Mouse (Mus musculus): ENCODE measurements around the gene Josd1.
A peak's percentile ranks its signal among the peaks of the same experiment; 100 is the strongest.

Josd1 gene

GRCm38 (mm10) chr15:79658531-79659375 is 29.0 kb downstream of the Josd1 start, which contains the start of the genes Fam227a and Cby1:
Fam227a (minus strand) TSS chr15:79658956.
Cby1 (plus strand) TSS chr15:79659199.
- DNase-seq (ENCODE audit: low read depth) = peak; percentile 79

DNA sequence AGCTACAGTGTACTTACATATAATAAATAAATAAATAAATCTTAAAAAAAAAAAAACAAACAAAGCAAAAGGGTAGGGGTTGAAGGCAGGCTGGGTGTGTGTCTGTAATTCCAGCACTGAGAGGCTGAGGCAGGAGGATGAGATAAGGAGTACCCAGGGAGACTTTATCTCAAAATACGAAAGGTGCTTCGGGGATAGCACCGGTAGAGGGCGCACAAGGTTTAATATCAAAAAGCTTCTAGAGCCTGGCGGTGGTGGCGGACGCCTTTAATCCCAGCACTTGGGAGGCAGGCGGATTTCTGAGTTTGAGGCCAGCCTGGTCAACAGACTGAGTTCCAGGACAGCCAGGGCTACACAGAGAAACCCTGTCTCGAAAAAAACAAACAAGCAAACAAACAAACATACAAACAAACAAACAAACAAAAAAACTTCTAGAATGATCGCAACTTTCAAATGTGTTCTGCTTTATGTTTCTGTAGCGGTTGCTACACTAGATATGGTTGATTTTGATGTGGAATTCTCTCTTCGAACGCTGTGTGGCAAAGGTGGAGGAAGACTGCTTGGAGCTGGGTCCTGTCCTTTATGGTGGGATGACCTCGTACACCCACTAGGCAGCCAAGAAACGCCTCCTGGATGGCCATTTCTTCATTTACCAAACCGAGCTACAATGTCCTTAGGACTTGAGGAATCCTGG is 29.7 kb downstream of the Josd1 start:
- peak; percentile 64 for DNase-seq (ENCODE audit: low read depth)

DNA sequence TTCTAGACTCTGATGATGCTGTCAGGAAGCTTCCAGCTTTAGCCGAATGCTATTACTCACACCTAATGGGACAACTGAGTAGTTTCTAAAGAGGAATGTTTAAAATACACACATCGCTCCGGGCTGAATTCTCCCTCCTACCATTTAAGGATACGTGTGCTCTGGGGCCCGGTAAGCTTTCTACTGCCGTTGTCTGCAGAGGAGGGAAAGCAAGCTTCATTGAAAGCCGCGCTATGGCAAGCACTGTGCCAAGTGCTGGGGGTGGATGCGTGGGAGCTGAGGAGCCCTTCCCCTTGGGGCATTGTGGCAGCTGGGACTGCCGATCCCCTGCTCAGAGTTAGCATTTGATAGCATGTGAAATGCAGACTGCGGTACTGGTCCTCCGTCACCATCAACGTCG is 31.3 kb downstream of the Josd1 start:
- DNase-seq (ENCODE audit: low read depth) = no peak

DNA sequence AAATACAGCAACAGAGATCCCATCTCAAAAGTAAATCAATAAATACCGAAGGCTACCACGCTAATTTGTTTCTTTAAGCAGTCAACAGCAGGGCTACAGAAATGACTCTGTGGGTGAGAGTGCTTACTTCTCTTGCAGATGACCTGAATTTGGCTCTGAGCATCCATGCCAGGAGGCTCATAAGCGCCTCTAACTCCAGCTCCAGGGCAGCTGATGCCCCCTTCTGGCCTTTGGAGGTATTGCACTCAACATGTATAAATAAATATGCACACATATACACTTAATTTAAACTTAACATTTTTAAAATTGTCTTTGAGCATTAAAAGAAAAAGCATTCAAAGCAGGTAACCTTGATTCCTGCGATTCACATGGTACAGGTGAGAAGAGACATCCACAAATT is 36.2 kb downstream of the Josd1 start:
- no peak for DNase-seq (ENCODE audit: low read depth)

- DNase-seq (ENCODE audit: low read depth) = no peak
These were observed 37.1 kb downstream of the Josd1 start for GRCm38 (mm10) chr15:79650569-79650968.

DNA sequence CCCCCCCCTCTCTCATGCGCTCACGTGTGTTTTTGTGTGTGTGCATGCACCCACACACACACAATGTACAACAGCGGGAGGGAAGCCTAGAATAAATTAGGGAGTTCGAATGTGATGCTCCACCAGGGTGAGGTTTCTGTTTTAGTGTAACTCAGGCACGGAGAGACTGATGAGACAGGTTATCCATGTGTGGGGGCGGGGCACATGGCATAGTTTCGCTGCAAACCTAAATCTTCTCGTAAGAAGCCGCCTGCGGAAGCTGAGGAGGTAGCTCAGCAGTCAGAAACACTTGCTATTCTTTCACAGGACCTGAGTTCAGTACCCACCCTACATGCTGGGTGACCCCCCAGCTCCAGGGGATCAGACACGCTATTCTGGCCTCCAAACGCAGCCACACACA is 39.6 kb downstream of the Josd1 start:
- no peak for DNase-seq (ENCODE audit: low read depth)

DNA sequence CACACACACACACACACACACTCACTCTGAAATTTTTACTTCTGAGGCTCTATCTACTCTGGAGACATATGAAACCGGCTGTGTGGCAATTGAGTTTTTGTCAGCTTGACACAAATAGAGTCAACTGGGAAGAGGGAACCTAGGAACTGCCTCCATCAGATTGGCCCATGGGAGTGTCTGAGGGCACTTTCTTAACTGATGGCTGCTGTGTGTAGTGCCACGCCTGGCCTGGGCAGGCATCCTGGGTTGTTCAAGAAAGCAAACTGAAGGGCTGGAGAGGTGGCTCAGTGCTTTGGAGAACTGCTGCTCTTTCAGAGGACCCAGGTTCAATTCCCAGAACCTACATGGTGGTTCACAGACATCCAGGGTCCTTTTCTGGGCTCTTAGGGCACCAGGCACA is 42.2 kb downstream of the Josd1 start:
- no peak for DNase-seq (ENCODE audit: low read depth)

DNA sequence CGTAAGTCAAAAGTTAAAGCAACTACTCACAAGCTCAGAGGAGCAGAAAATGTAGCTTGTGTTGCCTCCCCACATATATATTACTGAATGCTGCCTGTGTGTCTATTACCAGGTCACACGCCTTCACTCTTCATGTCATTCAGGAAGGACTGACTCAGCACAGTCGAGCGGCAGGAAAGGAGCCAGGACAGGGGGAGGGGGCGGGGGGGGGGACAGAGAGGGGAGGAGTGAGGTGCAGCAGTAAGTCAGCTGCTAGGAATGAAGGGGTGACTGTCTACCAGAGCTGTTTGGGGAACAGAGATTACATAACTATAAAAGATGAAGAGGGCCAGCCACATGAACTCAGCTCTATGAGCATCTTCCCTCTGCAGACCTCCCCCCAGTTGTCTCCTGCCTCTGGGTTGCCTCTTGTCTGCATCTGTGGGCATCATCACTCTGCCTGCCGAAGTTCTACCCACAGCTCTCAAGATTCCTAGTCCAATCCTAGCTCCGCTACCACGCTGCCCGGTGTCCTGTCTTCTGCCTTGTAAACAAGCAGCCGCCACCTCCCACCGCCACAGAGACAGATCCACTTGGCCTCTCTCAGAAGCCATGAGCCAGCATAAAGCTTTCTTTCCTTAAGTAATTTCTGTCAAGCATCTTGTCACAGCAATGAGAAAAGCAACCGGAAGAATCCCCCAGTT is 46.4 kb downstream of the Josd1 start:
- DNase-seq (ENCODE audit: low read depth) = no peak

DNA sequence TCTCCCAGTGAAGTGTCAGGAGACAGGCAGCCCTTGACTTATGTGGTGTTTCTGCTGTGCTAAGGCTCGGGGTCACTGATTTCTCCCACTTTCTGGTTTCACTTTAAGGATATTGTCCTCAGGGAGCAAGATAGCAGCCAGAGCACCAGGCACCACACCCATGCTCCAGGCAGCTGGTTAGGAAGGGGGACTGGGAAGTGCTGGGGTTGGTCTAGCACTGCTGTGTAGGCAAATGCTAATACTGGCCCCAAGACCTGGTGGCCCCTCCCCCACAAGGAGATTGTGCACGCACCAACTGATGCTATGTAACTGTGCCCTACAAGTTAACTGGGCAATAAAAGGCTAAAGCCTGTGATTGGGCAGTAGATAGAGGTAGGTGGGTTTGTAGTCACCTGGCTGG is 57.2 kb downstream of the Josd1 start:
- no peak for DNase-seq (ENCODE audit: low read depth)
